Mouse (Mus musculus) lung, adult 2 months (tissue): Measurements from ENCODE around the gene Ticrr.

Source experiments
- CTCF ChIP-seq: fragments of 200-500 bp; IDR thresholded peaks from 2 replicates; pipeline ENCODE4 v1.5.1; 2011; ENCODE audit warnings: mild to moderate bottlenecking, low read length, control low read depth; ENCODE audit not compliant: insufficient read depth
- POLR2A ChIP-seq: fragments of 200-500 bp; IDR thresholded peaks from 2 replicates; pipeline ENCODE4 v1.6.1; 2011; ENCODE audit warnings: low read depth, mild to moderate bottlenecking, control low read depth, low read length, borderline replicate concordance; ENCODE audit errors: extremely low read depth

- TF ChIP-seq CTCF (no peak), POLR2A (0 out of 2 replicates have a peak, but pooled peaks have one; percentile 18)
These were observed 55.4 kb downstream of the Ticrr start, which contains the start of gene Kif7 for GRCm38 (mm10) chr7:79715187-79715981.
